Mouse (Mus musculus) ES-Bruce4 (cell line): ENCODE measurements around the gene Mettl26.

Experiments used
- CTCF ChIP-seq: IDR thresholded peaks from one replicate; pipeline ENCODE4 v1.8.1; 2011; ENCODE audit warnings: low read depth, low read length
- POLR2A ChIP-seq: IDR thresholded peaks from one replicate; pipeline ENCODE4 v1.8.1; 2011; ENCODE audit warnings: low read length; ENCODE audit not compliant: insufficient read depth

GRCm38 (mm10) chr17:25922120-25922519 is 47.2 kb downstream of the Mettl26 start:
- TF ChIP-seq POLR2A (no peak), CTCF (no peak)
